Mouse (Mus musculus): ENCODE measurements at regions not wholly inside any gene's neighbourhood (a gene's known extent, or its start where the extent isn't known, plus 50 kb on each side); places are given as distances from the start of the nearest gene placed in this dataset.

DNA sequence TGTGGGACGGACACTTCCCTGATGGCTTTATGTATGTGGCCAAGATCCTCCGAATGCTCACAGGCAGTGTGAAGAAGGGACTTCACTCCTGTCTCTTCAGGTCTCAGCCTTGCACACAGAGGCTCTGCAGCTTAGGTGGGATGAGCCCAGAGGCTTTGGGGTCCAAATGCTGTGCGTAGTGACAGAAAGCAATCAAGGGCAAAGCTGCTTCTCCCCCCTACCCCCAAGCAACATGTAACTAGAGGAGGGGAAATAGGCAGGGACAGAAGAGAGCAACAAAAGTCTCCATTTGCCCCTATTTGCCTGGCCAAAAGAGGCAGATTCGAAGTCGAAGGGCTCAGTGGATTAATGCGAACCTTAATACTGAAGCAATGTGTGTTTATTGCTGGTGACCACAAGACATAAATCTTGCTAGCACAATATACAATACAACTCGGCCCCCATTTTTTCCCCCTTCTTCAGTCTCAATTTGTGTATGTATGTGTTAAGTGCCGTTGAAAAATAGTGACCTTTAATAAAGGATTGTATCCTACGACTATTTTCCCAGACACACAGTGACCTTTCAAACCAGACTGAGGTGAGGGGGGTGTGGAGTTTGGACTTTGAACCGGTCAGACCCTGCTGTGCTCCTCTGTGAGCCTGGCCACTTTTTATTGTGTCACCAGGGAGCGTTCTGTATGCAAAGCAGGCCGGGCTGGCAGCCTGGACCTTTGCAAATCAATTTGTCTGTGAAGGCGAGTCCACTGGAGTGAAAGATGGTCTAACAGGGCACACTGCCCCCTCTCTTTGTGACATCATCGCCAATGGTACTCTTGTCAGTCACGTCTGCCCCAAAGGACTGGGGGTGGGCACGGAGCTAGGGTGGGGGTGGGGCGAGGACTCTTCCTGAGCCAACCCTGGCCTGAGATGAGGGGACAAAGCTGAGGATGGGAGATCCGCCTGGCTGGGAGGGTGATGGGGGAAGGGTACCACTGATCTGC lies 208.6 kb downstream of the Bcl11a start:
- 49% methylated on average over 18 of the region's 18 CpGs for WGBS
- H3K4me3 ChIP-seq (ENCODE audit: low read length): no peak overlapping the region
- no peaks in the 10 kb centered on the region for H3K36me3 ChIP-seq (ENCODE audit: control insufficient read depth, insufficient read depth)
- H3K27ac ChIP-seq (ENCODE audit: low read length): no peak overlapping the region
- H3K9me3 ChIP-seq (replicated peaks; ENCODE audit: control insufficient read depth, low read length): no peaks in the 10 kb centered on the region
- H3K9ac ChIP-seq (ENCODE audit: low read length): no peak overlapping the region
- ATAC-seq (replicated peaks; ENCODE audit: extremely low read depth, insufficient read depth, low FRiP score): no peak
- H3K27me3 ChIP-seq (ENCODE audit: control insufficient read depth, insufficient read depth, low read length): no peaks in the 10 kb centered on the region
- no peaks in the 10 kb centered on the region for H3K4me1 ChIP-seq (ENCODE audit: control insufficient read depth, insufficient read depth, low read length)
- H3K4me2 ChIP-seq (ENCODE audit: low read depth, low read length): no peak overlapping the region

DNA sequence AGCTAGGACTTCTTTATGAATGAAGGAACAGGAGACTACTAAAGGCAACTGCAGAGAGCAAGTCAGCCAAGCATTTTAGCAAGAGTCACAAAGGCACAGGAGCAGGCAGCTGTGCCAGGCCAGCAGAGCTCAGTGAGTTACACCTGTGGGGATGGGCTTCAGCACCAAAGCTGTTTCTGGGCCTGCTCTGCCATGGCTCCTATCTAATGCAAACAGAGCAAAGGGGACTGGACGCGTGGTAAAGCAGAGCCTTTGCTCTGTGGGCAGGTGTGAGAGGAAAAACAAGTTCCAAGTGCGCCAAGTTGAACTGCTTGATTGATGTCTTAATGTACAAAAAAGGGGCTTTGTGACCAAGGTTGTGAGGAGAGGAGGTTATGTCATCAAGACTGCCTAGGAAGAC lies 215.4 kb downstream of the Bcl11a start:
- Histone ChIP-seq H3K36me3 (ENCODE audit: control insufficient read depth, insufficient read depth) (no peaks in the 10 kb centered on the region), H3K9me3 (replicated peaks; ENCODE audit: control insufficient read depth, low read length) (no peaks in the 10 kb centered on the region), H3K27ac (ENCODE audit: low read length) (no peak overlapping the region), H3K4me1 (ENCODE audit: control insufficient read depth, insufficient read depth, low read length) (peaks cover 7% of the 10 kb centered on the region), H3K27me3 (ENCODE audit: control insufficient read depth, insufficient read depth, low read length) (no peaks in the 10 kb centered on the region), H3K4me3 (ENCODE audit: low read length) (no peak overlapping the region), H3K9ac (ENCODE audit: low read length) (no peak overlapping the region), H3K4me2 (ENCODE audit: low read depth, low read length) (no peak overlapping the region)
- WGBS: 84% methylated on average over 3 of the region's 3 CpGs
- no peak for ATAC-seq (replicated peaks; ENCODE audit: extremely low read depth, insufficient read depth, low FRiP score)

DNA sequence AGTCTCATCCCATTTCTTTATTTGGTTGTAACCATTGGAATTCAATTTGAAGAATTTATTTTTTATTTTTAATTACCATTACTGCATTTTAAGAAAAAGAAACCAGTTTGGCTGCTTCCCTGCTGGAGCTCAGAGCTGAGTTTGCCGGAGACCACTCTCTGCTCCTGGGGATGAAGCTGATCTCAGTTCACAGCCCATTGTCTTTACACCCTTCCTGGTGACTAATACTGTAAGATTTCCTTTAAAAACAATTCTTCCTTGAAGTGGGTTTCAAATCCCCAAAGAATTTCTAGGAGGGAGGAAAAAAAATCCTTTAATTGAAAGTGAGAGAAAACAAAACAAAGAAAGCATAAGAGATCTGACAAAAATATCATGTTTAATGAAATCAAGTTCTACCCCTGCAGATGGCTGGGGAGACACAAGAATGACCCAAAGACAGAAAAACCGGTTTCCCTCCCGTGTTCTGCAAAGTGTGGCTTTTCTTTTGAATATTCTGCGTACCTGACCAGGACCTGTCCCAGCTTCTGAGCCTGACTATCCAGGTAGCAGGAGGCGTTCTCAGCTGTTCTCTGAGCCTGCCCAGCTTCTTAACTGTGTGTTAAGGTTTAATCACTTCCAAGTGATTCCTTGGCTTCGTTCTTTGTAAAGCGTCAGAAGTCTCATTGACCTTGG lies 216.1 kb downstream of the Bcl11a start:
- H3K9me3 ChIP-seq (replicated peaks; ENCODE audit: control insufficient read depth, low read length): no peaks in the 10 kb centered on the region
- whole genome bisulfite sequencing: 67% methylated on average over 7 of the region's 7 CpGs
- ATAC-seq (replicated peaks; ENCODE audit: extremely low read depth, insufficient read depth, low FRiP score): no peak
- H3K4me2 ChIP-seq (ENCODE audit: low read depth, low read length): no peak overlapping the region
- no peak overlapping the region for H3K9ac ChIP-seq (ENCODE audit: low read length)
- no peaks in the 10 kb centered on the region for H3K36me3 ChIP-seq (ENCODE audit: control insufficient read depth, insufficient read depth)
- no peak overlapping the region for H3K27ac ChIP-seq (ENCODE audit: low read length)
- no peaks in the 10 kb centered on the region for H3K27me3 ChIP-seq (ENCODE audit: control insufficient read depth, insufficient read depth, low read length)
- H3K4me3 ChIP-seq (ENCODE audit: low read length): no peak overlapping the region
- H3K4me1 ChIP-seq (ENCODE audit: control insufficient read depth, insufficient read depth, low read length): peaks cover 7% of the 10 kb centered on the region

DNA sequence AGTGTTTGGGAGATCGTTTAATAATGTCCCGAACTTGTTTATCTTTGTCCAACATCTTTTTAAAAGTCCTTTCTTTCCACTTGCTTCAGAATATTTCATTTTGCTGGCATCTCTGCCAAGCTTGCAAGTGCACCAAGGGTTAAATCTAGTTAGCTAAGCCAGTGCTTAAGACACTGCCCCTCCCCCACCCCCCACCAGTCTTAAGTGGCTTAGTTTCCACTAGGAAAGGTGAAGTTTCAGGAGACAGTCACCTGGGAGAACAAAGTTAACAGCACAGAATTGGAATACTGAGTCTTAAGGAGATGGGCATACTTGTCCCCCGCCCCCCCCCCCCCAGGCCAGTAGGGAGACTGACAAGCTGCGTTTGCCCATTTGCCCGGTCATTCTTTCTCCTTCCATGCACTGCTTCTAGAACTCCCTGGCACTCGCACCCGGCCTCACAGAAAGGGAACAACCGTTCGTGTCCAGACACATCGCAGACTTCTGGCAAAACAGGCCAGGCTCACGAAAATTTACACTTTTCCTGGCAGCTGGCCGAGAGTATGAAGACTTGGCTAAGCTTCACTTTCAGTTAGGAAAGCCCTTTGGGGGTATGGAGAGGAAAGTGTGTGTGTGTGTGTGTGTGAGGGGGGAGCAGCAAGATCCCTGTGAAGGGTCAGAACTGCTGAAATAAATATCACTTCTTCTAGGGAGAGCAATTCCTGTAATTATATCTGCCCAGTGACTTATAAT lies 219.2 kb downstream of the Bcl11a start:
- Histone ChIP-seq H3K4me2 (ENCODE audit: low read depth, low read length) (peak overlapping the region; percentile 36; the same call in 1 of the 2 replicates), H3K36me3 (ENCODE audit: control insufficient read depth, insufficient read depth) (no peaks in the 10 kb centered on the region), H3K27ac (ENCODE audit: low read length) (no peak overlapping the region), H3K9me3 (replicated peaks; ENCODE audit: control insufficient read depth, low read length) (no peaks in the 10 kb centered on the region), H3K9ac (ENCODE audit: low read length) (no peak overlapping the region), H3K4me3 (ENCODE audit: low read length) (no peak overlapping the region), H3K27me3 (ENCODE audit: control insufficient read depth, insufficient read depth, low read length) (no peaks in the 10 kb centered on the region), H3K4me1 (ENCODE audit: control insufficient read depth, insufficient read depth, low read length) (peaks cover 7% of the 10 kb centered on the region)
- 29% methylated on average over 12 of the region's 12 CpGs for WGBS
- peak; percentile 81 for ATAC-seq (replicated peaks; ENCODE audit: extremely low read depth, insufficient read depth, low FRiP score)

DNA sequence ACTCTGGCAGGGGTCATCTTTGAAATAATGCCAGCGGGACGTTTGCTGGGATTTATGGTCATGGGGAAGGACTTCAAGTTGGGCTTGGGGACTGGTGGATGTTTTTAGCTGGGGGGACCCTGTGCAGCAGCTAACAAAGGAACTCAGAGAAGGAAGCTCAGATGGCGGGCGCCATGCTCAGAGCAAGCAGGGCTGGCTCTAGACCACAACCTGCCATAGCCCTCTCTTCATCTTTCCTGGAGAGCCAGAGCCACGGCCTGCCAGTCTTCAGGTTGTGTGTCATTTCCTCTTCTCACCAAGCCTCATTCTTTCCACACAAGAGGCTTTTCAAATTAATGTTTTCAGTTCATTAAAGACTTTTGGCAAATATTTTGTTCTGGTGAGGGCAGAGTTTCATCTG lies 219.9 kb downstream of the Bcl11a start:
- WGBS: 60% methylated on average over 5 of the region's 5 CpGs
- peak overlapping the region; percentile 36; the same call in 1 of the 2 replicates for H3K4me2 ChIP-seq (ENCODE audit: low read depth, low read length)
- 0 out of 2 replicates have a peak, but pooled peaks have one; percentile 49 for ATAC-seq (replicated peaks; ENCODE audit: extremely low read depth, insufficient read depth, low FRiP score)
- H3K4me3 ChIP-seq (ENCODE audit: low read length): no peak overlapping the region
- H3K9ac ChIP-seq (ENCODE audit: low read length): no peak overlapping the region
- H3K4me1 ChIP-seq (ENCODE audit: control insufficient read depth, insufficient read depth, low read length): peaks cover 7% of the 10 kb centered on the region
- H3K36me3 ChIP-seq (ENCODE audit: control insufficient read depth, insufficient read depth): no peaks in the 10 kb centered on the region
- H3K9me3 ChIP-seq (replicated peaks; ENCODE audit: control insufficient read depth, low read length): no peaks in the 10 kb centered on the region
- no peak overlapping the region for H3K27ac ChIP-seq (ENCODE audit: low read length)
- no peaks in the 10 kb centered on the region for H3K27me3 ChIP-seq (ENCODE audit: control insufficient read depth, insufficient read depth, low read length)

DNA sequence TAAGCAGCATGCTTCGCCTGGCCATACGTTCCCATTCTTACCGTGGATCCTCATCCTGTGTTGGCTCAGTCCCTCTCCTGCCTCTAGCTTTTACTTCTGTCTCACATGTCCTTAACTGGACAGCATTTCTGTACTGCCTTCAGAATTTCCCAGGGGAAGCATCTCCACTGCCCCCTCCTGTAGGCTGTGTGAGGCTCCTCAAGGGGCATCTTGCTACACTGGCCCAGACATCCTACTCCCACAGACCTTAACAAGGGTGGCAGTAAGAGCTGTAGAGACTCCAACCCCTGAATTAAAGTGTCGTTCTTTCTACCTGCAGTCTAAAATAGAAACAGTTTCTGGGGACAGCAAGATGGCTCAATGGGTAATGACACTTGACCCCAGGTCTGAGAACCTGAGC lies 222.5 kb downstream of the Bcl11a start:
- H3K36me3 ChIP-seq (ENCODE audit: control insufficient read depth, insufficient read depth): no peaks in the 10 kb centered on the region
- no peak overlapping the region for H3K27ac ChIP-seq (ENCODE audit: low read length)
- H3K4me2 ChIP-seq (ENCODE audit: low read depth, low read length): no peak overlapping the region
- no peak overlapping the region for H3K9ac ChIP-seq (ENCODE audit: low read length)
- peaks cover 7% of the 10 kb centered on the region for H3K4me1 ChIP-seq (ENCODE audit: control insufficient read depth, insufficient read depth, low read length)
- H3K4me3 ChIP-seq (ENCODE audit: low read length): no peak overlapping the region
- no peak for ATAC-seq (replicated peaks; ENCODE audit: extremely low read depth, insufficient read depth, low FRiP score)
- no peaks in the 10 kb centered on the region for H3K27me3 ChIP-seq (ENCODE audit: control insufficient read depth, insufficient read depth, low read length)
- WGBS: 83% methylated on average over 4 of the region's 4 CpGs
- no peaks in the 10 kb centered on the region for H3K9me3 ChIP-seq (replicated peaks; ENCODE audit: control insufficient read depth, low read length)

DNA sequence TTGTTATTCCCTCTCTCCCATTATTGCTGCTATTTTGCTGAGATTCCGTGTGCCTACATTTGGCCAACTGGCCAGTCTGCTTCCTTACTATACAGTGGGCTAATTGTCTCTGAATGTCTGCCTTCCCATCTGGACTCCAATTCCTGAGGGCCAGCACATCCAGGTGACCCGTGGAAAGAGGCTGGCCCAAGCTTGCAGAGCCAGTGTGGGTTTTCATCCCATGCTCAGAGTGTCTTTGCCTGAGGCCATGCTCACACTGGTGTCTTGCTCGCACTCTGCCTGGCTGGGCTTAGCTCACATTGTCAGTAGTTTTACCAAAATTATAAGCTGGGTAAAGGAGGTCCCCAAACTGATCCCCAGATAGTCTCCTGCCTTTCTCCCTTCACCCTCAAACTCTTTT lies 223.3 kb downstream of the Bcl11a start:
- Histone ChIP-seq H3K4me2 (ENCODE audit: low read depth, low read length) (no peak overlapping the region), H3K9me3 (replicated peaks; ENCODE audit: control insufficient read depth, low read length) (no peaks in the 10 kb centered on the region), H3K4me3 (ENCODE audit: low read length) (no peak overlapping the region), H3K4me1 (ENCODE audit: control insufficient read depth, insufficient read depth, low read length) (peaks cover 12% of the 10 kb centered on the region), H3K36me3 (ENCODE audit: control insufficient read depth, insufficient read depth) (no peaks in the 10 kb centered on the region), H3K27ac (ENCODE audit: low read length) (no peak overlapping the region), H3K9ac (ENCODE audit: low read length) (no peak overlapping the region), H3K27me3 (ENCODE audit: control insufficient read depth, insufficient read depth, low read length) (no peaks in the 10 kb centered on the region)
- ATAC-seq (replicated peaks; ENCODE audit: extremely low read depth, insufficient read depth, low FRiP score): no peak
- WGBS: 76% methylated on average over 3 of the region's 3 CpGs

DNA sequence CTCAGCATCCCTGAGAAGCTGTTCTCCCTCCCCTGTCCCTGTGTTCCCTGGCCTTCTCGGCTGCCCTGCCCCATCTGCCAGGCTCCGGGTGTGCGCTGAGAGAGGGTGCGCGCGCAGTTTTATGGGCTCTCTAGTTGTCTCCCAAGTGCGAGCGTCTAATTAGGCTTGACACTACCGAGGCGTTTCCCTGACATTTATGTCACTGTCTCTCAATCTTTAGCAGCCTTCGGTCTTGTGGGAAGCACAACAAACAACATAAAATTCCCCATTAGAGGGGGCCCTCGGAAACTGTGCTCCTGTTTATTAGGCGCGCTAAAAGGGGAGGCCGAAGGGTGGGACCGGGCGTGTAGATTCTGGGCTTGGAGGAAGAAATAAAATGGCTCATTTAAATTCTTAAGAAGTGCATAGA lies 227.3 kb downstream of the Bcl11a start:
- no peak overlapping the region for H3K27ac ChIP-seq (ENCODE audit: low read length)
- WGBS: 4% methylated on average over 17 of the region's 17 CpGs
- no peaks in the 10 kb centered on the region for H3K27me3 ChIP-seq (ENCODE audit: control insufficient read depth, insufficient read depth, low read length)
- H3K9me3 ChIP-seq (replicated peaks; ENCODE audit: control insufficient read depth, low read length): no peaks in the 10 kb centered on the region
- peaks cover 5% of the 10 kb centered on the region; the same call in 1 of the 2 replicates for H3K4me1 ChIP-seq (ENCODE audit: control insufficient read depth, insufficient read depth, low read length)
- peak overlapping the region; percentile 42; the same call in 1 of the 2 replicates for H3K9ac ChIP-seq (ENCODE audit: low read length)
- H3K4me2 ChIP-seq (ENCODE audit: low read depth, low read length): peak overlapping the region; percentile 85
- ATAC-seq (replicated peaks; ENCODE audit: extremely low read depth, insufficient read depth, low FRiP score): peak; percentile 73; the same call in 1 of the 2 replicates
- peak overlapping the region; percentile 50 for H3K4me3 ChIP-seq (ENCODE audit: low read length)
- no peaks in the 10 kb centered on the region for H3K36me3 ChIP-seq (ENCODE audit: control insufficient read depth, insufficient read depth)

Measured in heart, embryonic 16.5 days (tissue).